Mouse (Mus musculus) liver, postnatal 0 days (tissue): Measurements from ENCODE around the gene Cd164l2. TPM values are rescaled to one million over a fixed set of nuclear protein-coding genes. Genes with fewer than 3 reads are reported as not detected.

ENCODE experiments used
- ATAC-seq: fragments of 200-750 bp; cut with Nextera tagmentation; 2 replicates; pipeline ENCODE4 v1.8.0; 2017; ENCODE audit warnings: mild to moderate bottlenecking, moderate library complexity
- DNase-seq: peaks from one replicate; pipeline ENCODE4 v3.0.0-alpha.2; 2016
- H3K27ac ChIP-seq: fragments of 300-500 bp; sonication (generic); 2 replicates; pipeline ENCODE4 v1.5.1; 2014; ENCODE audit warnings: antibody characterized with exemption, moderate library complexity, mild to moderate bottlenecking, low read depth
- H3K27me3 ChIP-seq: fragments of 300-500 bp; sonication (generic); 2 replicates; pipeline ENCODE4 v1.6.1; 2014; ENCODE audit warnings: low read length, control low read depth, mixed read lengths; ENCODE audit not compliant: insufficient read depth
- H3K36me3 ChIP-seq: fragments of 300-500 bp; sonication (generic); replicated peaks from 2 replicates; pipeline ENCODE4 v1.6.1; 2014; ENCODE audit warnings: mild to moderate bottlenecking, control low read depth, low read length, moderate library complexity, mixed read lengths; ENCODE audit not compliant: insufficient read depth
- H3K4me1 ChIP-seq: fragments of 300-500 bp; sonication (generic); 2 replicates; pipeline ENCODE4 v1.6.1; 2014; ENCODE audit warnings: antibody characterized with exemption, mild to moderate bottlenecking, control low read depth; ENCODE audit not compliant: insufficient read depth
- H3K4me2 ChIP-seq: fragments of 300-500 bp; sonication (generic); 2 replicates; pipeline ENCODE4 v1.6.1; 2014; ENCODE audit warnings: low read depth, mild to moderate bottlenecking, low read length, moderate library complexity, mixed read lengths
- H3K4me3 ChIP-seq: fragments of 300-500 bp; sonication (generic); 2 replicates; pipeline ENCODE4 v1.5.1; 2014; ENCODE audit warnings: low read depth, low read length
- H3K9ac ChIP-seq: fragments of 300-500 bp; sonication (generic); replicated peaks from 2 replicates; pipeline ENCODE4 v1.6.1; 2014; ENCODE audit warnings: mild to moderate bottlenecking, moderate library complexity
- H3K9me3 ChIP-seq: fragments of 300-500 bp; sonication (generic); 2 replicates; pipeline ENCODE4 v1.6.1; 2016; ENCODE audit warnings: mild to moderate bottlenecking, control low read depth, low read length, mixed read lengths
- CTCF ChIP-seq: sonication (generic); IDR thresholded peaks from 2 replicates; pipeline ENCODE4 v1.5.1; 2016; ENCODE audit warnings: antibody characterized with exemption, low read depth
- EP300 ChIP-seq: IDR thresholded peaks from 2 replicates; pipeline ENCODE4 v1.6.1; 2016; ENCODE audit warnings: antibody characterized with exemption, low read depth, mild to moderate bottlenecking
- WGBS: fragments of 180-500 bp; shearing (Covaris S2); extraction: QIAGEN DNeasy Blood & Tissue Kit; methylation state at CpG from one replicate; pipeline ENCODE4 v1.1.7; 2014; ENCODE audit not compliant: insufficient replicate concordance; 5-methylcytosine and 5-hydroxymethylcytosine counted together
- polyA plus RNA-seq: library from polyadenylated mRNA; unstranded; fragments of >200 nt; fragmentation: Nextera tagmentation; extraction: Ambion mirVana; gene quantifications from 2 replicates; pipeline ENCODE4 v1.2.1, GENCODE M21; 2015

Gene Cd164l2
- polyA plus RNA-seq, 1 experiment from 2014 or later, result 0.39 TPM

- WGBS, result 8% methylated on average over 8 of the region's 9 CpGs
- ATAC-seq (peak; percentile 29), DNase-seq (no peak)
Measured at GRCm38 (mm10) chr4:133213268-133213590, 1.3 kb downstream of the Cd164l2 start.

GRCm38 (mm10) chr4:133213661-133214060, 1.7 kb downstream of the Cd164l2 start:
- Histone ChIP-seq H3K27me3 (peaks cover 47% of the 10 kb centered on the region), H3K9ac (no peak overlapping the region), H3K4me3 (no peak overlapping the region), H3K4me1 (peaks cover 17% of the 10 kb centered on the region), H3K27ac (no peak overlapping the region), H3K4me2 (no peak overlapping the region), H3K9me3 (no peaks in the 10 kb centered on the region), H3K36me3 (no peaks in the 10 kb centered on the region)
- no peak for ATAC-seq
- WGBS, result 41% methylated on average over 8 of the region's 10 CpGs
- TF ChIP-seq CTCF, result no peak
- TF ChIP-seq EP300, result no peak
- no peak for DNase-seq

More at GRCm38 (mm10) chr4:133213268-133213590, 1.3 kb downstream of the Cd164l2 start:
- Histone ChIP-seq H3K36me3 (no peaks in the 10 kb centered on the region), H3K27ac (no peak overlapping the region), H3K4me3 (peak overlapping the region; percentile 61; the same call in 1 of the 2 replicates), H3K27me3 (peaks cover 47% of the 10 kb centered on the region), H3K4me2 (peak overlapping the region; percentile 96), H3K9ac (no peak overlapping the region), H3K4me1 (peaks cover 17% of the 10 kb centered on the region), H3K9me3 (no peaks in the 10 kb centered on the region)
- TF ChIP-seq EP300 (no peak), CTCF (no peak)

GRCm38 (mm10) chr4:133217641-133218040, 5.7 kb downstream of the Cd164l2 start:
- Histone ChIP-seq H3K4me1 (peaks cover 8% of the 10 kb centered on the region), H3K27me3 (peaks cover 33% of the 10 kb centered on the region), H3K9me3 (no peaks in the 10 kb centered on the region), H3K4me2 (no peak overlapping the region), H3K4me3 (no peak overlapping the region), H3K27ac (no peak overlapping the region), H3K36me3 (no peaks in the 10 kb centered on the region), H3K9ac (no peak overlapping the region)
- ATAC-seq (no peak), DNase-seq (peak; percentile 68)
- 5% methylated on average over 5 of the region's 5 CpGs for WGBS
- peak; percentile 96 for TF ChIP-seq CTCF
- no peak for TF ChIP-seq EP300

GRCm38 (mm10) chr4:133218745-133219144, 6.8 kb downstream of the Cd164l2 start:
- DNase-seq (no peak), ATAC-seq (no peak)
- no peak for TF ChIP-seq CTCF
- TF ChIP-seq EP300, result no peak
- Histone ChIP-seq H3K9ac (no peak overlapping the region), H3K27me3 (peaks cover 22% of the 10 kb centered on the region; the same call in 1 of the 2 replicates), H3K4me2 (no peak overlapping the region), H3K9me3 (no peaks in the 10 kb centered on the region), H3K27ac (no peak overlapping the region), H3K4me1 (no peaks in the 10 kb centered on the region), H3K36me3 (no peaks in the 10 kb centered on the region), H3K4me3 (no peak overlapping the region)
- 61% methylated on average over 3 of the region's 3 CpGs for WGBS

- ATAC-seq (peak; percentile 44; the same call in 1 of the 2 replicates), DNase-seq (peak; percentile 70)
- TF ChIP-seq CTCF (no peak), EP300 (no peak)
- Histone ChIP-seq H3K4me3 (peak overlapping the region; percentile 14), H3K36me3 (no peaks in the 10 kb centered on the region), H3K27ac (no peak overlapping the region), H3K4me1 (no peaks in the 10 kb centered on the region), H3K4me2 (peak overlapping the region; percentile 54), H3K27me3 (peaks cover 17% of the 10 kb centered on the region; the same call in 1 of the 2 replicates), H3K9ac (0 out of 2 replicates have a peak overlapping the region, but pooled peaks have one; percentile 31), H3K9me3 (no peaks in the 10 kb centered on the region)
- WGBS, result 7% methylated on average over 25 of the region's 25 CpGs
Measured at GRCm38 (mm10) chr4:133220656-133221055, 8.7 kb downstream of the Cd164l2 start.

- WGBS, result 71% methylated on average over 8 of the region's 8 CpGs
- Histone ChIP-seq H3K4me1 (no peaks in the 10 kb centered on the region), H3K9me3 (no peaks in the 10 kb centered on the region), H3K36me3 (no peaks in the 10 kb centered on the region), H3K4me2 (no peak overlapping the region), H3K9ac (no peak overlapping the region), H3K27ac (no peak overlapping the region), H3K4me3 (no peak overlapping the region), H3K27me3 (peaks cover 17% of the 10 kb centered on the region; the same call in 1 of the 2 replicates)
- TF ChIP-seq CTCF (no peak), EP300 (no peak)
- DNase-seq, result no peak
- no peak for ATAC-seq
Measured at GRCm38 (mm10) chr4:133221701-133222100, 9.8 kb downstream of the Cd164l2 start.
